Mouse (Mus musculus): ENCODE data around the gene Spon1. TPM values are rescaled to one million over a fixed set of nuclear protein-coding genes. Genes with fewer than 3 reads are reported as not detected.
A peak's percentile ranks its signal among the peaks of the same experiment; 100 is the strongest.

Spon1 gene
- total and polyA plus RNA-seq, 2 experiments from 2014 or later: 35.7 to 39.5 TPM

- Histone ChIP-seq H3K9me3 (ENCODE audit: low read length) (no peaks in the 10 kb centered on the region), H3K36me3 (ENCODE audit: insufficient read depth, low read length) (no peaks in the 10 kb centered on the region), H3K9ac (replicated peaks; ENCODE audit: low read length, poor library complexity, severe bottlenecking) (no peak overlapping the region), H3K4me1 (ENCODE audit: insufficient read depth, low read length) (no peaks in the 10 kb centered on the region), H3K27me3 (ENCODE audit: insufficient read depth, low read length) (no peaks in the 10 kb centered on the region), H3K4me2 (ENCODE audit: low read depth, low read length, poor library complexity, severe bottlenecking) (peak overlapping the region; percentile 60), H3K27ac (ENCODE audit: low read depth, low read length) (0 out of 2 replicates have a peak overlapping the region, but pooled peaks have one; percentile 0), H3K4me3 (ENCODE audit: low read depth, low read length) (peak overlapping the region; percentile 31)
- WGBS: 2% methylated on average over 11 of the region's 11 CpGs
- peak; percentile 28 for DNase-seq (ENCODE audit: low spot score)
- no peak for TF ChIP-seq CTCF (IDR thresholded peaks at IDR 0.05)
- no peak; the same call in 1 of the 2 replicates for ATAC-seq (ENCODE audit: low FRiP score)
Observed at GRCm38 (mm10) chr7:114020057-114020703, 254.4 kb downstream of the Spon1 start.

DNA sequence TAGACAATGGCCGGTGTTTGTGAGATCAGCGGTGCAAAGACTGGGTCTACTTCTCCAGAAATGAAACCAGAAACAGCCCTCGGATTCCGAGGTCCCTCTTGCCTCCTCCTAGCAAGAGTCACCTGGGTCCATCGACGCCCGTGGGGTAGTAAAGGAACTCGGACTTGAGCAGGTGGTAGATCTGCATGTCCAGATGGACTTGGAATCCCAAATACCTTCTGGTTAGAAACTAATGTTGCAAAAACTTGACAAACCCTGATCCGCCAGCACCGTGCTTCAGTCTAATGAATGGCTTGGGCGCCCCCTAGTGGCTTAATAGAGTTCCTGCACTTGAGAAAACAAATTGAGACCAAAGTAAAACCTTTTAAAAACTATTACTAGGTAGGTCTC is 254.9 kb downstream of the Spon1 start:
- ATAC-seq (ENCODE audit: low FRiP score) (peak; percentile 45; the same call in 1 of the 2 replicates), DNase-seq (ENCODE audit: low spot score) (peak; percentile 93)
- Histone ChIP-seq H3K9ac (replicated peaks; ENCODE audit: low read length, poor library complexity, severe bottlenecking) (no peak overlapping the region), H3K36me3 (ENCODE audit: insufficient read depth, low read length) (no peaks in the 10 kb centered on the region), H3K4me2 (ENCODE audit: low read depth, low read length, poor library complexity, severe bottlenecking) (peak overlapping the region; percentile 60), H3K4me3 (ENCODE audit: low read depth, low read length) (peak overlapping the region; percentile 31), H3K27me3 (ENCODE audit: insufficient read depth, low read length) (no peaks in the 10 kb centered on the region), H3K4me1 (ENCODE audit: insufficient read depth, low read length) (no peaks in the 10 kb centered on the region), H3K27ac (ENCODE audit: low read depth, low read length) (0 out of 2 replicates have a peak overlapping the region, but pooled peaks have one; percentile 0), H3K9me3 (ENCODE audit: low read length) (no peaks in the 10 kb centered on the region)
- TF ChIP-seq CTCF (IDR thresholded peaks at IDR 0.05): peak; percentile 97
- 2% methylated on average over 11 of the region's 11 CpGs for WGBS

- no peak for TF ChIP-seq CTCF (IDR thresholded peaks at IDR 0.05)
- Histone ChIP-seq H3K27me3 (ENCODE audit: insufficient read depth, low read length) (no peaks in the 10 kb centered on the region), H3K4me1 (ENCODE audit: insufficient read depth, low read length) (no peaks in the 10 kb centered on the region), H3K27ac (ENCODE audit: low read depth, low read length) (no peak overlapping the region), H3K9ac (replicated peaks; ENCODE audit: low read length, poor library complexity, severe bottlenecking) (no peak overlapping the region), H3K36me3 (ENCODE audit: insufficient read depth, low read length) (0 out of 2 replicates have a peak, but pooled peaks cover 4% of the 10 kb centered on the region), H3K4me2 (ENCODE audit: low read depth, low read length, poor library complexity, severe bottlenecking) (no peak overlapping the region), H3K9me3 (ENCODE audit: low read length) (no peaks in the 10 kb centered on the region), H3K4me3 (ENCODE audit: low read depth, low read length) (no peak overlapping the region)
- DNase-seq (ENCODE audit: low spot score): no peak
- 91% methylated on average over 8 of the region's 8 CpGs for WGBS
- ATAC-seq (ENCODE audit: low FRiP score): no peak
Observed at GRCm38 (mm10) chr7:114026923-114027322, 261.1 kb downstream of the Spon1 start.

DNA sequence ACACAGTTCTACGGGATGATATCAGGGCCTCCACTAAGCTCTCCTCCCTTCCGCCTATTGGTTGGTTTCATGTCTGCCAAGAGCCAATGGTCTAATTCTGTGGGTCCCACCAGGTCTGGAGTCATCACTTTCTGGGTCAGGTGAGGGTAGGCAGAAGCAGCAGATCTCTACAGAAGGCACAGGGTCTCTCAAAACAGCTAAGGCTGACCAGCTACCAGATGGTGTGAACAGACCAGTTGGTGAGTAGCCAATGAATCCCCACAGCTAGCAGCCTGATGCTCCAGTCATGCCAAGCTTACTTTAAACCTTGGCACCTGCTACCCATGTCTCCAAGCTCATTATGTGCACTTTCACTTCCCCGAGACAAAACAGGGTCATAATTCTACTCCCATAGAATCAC is 261.6 kb downstream of the Spon1 start:
- DNase-seq (ENCODE audit: low spot score) (peak; percentile 84), ATAC-seq (ENCODE audit: low FRiP score) (no peak)
- no peak overlapping the region for H3K4me2 ChIP-seq (ENCODE audit: low read depth, low read length, poor library complexity, severe bottlenecking)
- no peaks in the 10 kb centered on the region for H3K9me3 ChIP-seq (ENCODE audit: low read length)
- H3K4me1 ChIP-seq (ENCODE audit: insufficient read depth, low read length): no peaks in the 10 kb centered on the region
- WGBS: 82% methylated on average over 3 of the region's 3 CpGs
- TF ChIP-seq CTCF (IDR thresholded peaks at IDR 0.05): no peak
- no peak overlapping the region for H3K4me3 ChIP-seq (ENCODE audit: low read depth, low read length)
- H3K9ac ChIP-seq (replicated peaks; ENCODE audit: low read length, poor library complexity, severe bottlenecking): no peak overlapping the region
- no peaks in the 10 kb centered on the region for H3K27me3 ChIP-seq (ENCODE audit: insufficient read depth, low read length)
- 0 out of 2 replicates have a peak, but pooled peaks cover 4% of the 10 kb centered on the region for H3K36me3 ChIP-seq (ENCODE audit: insufficient read depth, low read length)
- H3K27ac ChIP-seq (ENCODE audit: low read depth, low read length): no peak overlapping the region

DNA sequence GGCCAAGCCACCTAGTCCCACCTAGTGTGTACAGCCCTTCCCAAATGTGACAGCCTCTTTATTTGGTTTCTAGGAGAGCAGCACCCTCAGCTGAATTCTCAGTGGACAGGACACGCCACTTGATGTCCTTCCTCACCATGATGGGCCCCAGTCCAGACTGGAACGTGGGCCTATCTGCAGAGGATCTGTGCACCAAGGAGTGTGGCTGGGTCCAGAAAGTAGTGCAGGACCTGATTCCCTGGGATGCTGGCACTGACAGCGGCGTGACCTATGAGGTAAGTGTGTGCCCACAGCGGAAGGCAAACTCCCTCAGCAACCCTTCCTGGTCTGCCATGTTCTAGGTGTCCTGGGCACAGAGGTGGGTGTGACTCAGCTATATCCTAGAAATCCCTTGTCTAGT is 263.0 kb downstream of the Spon1 start:
- no peaks in the 10 kb centered on the region for H3K27me3 ChIP-seq (ENCODE audit: insufficient read depth, low read length)
- no peaks in the 10 kb centered on the region for H3K4me1 ChIP-seq (ENCODE audit: insufficient read depth, low read length)
- no peak for TF ChIP-seq CTCF (IDR thresholded peaks at IDR 0.05)
- H3K4me2 ChIP-seq (ENCODE audit: low read depth, low read length, poor library complexity, severe bottlenecking): no peak overlapping the region
- H3K4me3 ChIP-seq (ENCODE audit: low read depth, low read length): no peak overlapping the region
- DNase-seq (ENCODE audit: low spot score) (no peak), ATAC-seq (ENCODE audit: low FRiP score) (no peak)
- H3K36me3 ChIP-seq (ENCODE audit: insufficient read depth, low read length): 0 out of 2 replicates have a peak, but pooled peaks cover 4% of the 10 kb centered on the region
- H3K27ac ChIP-seq (ENCODE audit: low read depth, low read length): no peak overlapping the region
- no peak overlapping the region for H3K9ac ChIP-seq (replicated peaks; ENCODE audit: low read length, poor library complexity, severe bottlenecking)
- no peaks in the 10 kb centered on the region for H3K9me3 ChIP-seq (ENCODE audit: low read length)
- 95% methylated on average over 5 of the region's 5 CpGs for WGBS

- H3K9me3 ChIP-seq (ENCODE audit: low read length): no peaks in the 10 kb centered on the region
- WGBS: 82% methylated on average over 6 of the region's 6 CpGs
- DNase-seq (ENCODE audit: low spot score): peak; percentile 41
Observed at GRCm38 (mm10) chr7:114029596-114029995, 263.8 kb downstream of the Spon1 start.

More at GRCm38 (mm10) chr7:114029596-114029995, 263.8 kb downstream of the Spon1 start:
- H3K27ac ChIP-seq (ENCODE audit: low read depth, low read length): no peak overlapping the region
- H3K27me3 ChIP-seq (ENCODE audit: insufficient read depth, low read length): no peaks in the 10 kb centered on the region
- 0 out of 2 replicates have a peak, but pooled peaks cover 4% of the 10 kb centered on the region for H3K36me3 ChIP-seq (ENCODE audit: insufficient read depth, low read length)
- no peak for ATAC-seq (ENCODE audit: low FRiP score)
- H3K4me3 ChIP-seq (ENCODE audit: low read depth, low read length): no peak overlapping the region
- no peak overlapping the region for H3K9ac ChIP-seq (replicated peaks; ENCODE audit: low read length, poor library complexity, severe bottlenecking)
- no peak for TF ChIP-seq CTCF (IDR thresholded peaks at IDR 0.05)
- no peaks in the 10 kb centered on the region for H3K4me1 ChIP-seq (ENCODE audit: insufficient read depth, low read length)
- H3K4me2 ChIP-seq (ENCODE audit: low read depth, low read length, poor library complexity, severe bottlenecking): no peak overlapping the region

Measured in midbrain, postnatal 0 days (tissue).